Mouse (Mus musculus) embryonic facial prominence, embryonic 11.5 days (tissue): ENCODE results near the gene Mrfap1. TPM values are rescaled to one million over a fixed set of nuclear protein-coding genes. Genes with fewer than 3 reads are reported as not detected.

ENCODE experiments used
- ATAC-seq: fragments of 200-750 bp; cut with Nextera tagmentation; replicated peaks from 2 replicates; pipeline ENCODE4 v1.8.0; 2017; ENCODE audit warnings: low read depth; ENCODE audit not compliant: insufficient number of reproducible peaks, low FRiP score, low TSS enrichment
- DNase-seq: peaks from one replicate; pipeline ENCODE4 v3.0.0-alpha.2; 2015; ENCODE audit warnings: low spot score
- H3K27ac ChIP-seq: fragments of 300-500 bp; sonication (generic); replicated peaks from 2 replicates; pipeline ENCODE4 v1.5.1; 2014; ENCODE audit warnings: mild to moderate bottlenecking, low read depth, low read length, control low read depth
- H3K27me3 ChIP-seq: fragments of 300-500 bp; sonication (generic); 2 replicates; pipeline ENCODE4 v1.6.1; 2014; ENCODE audit warnings: mild to moderate bottlenecking, low read length, moderate library complexity, mixed read lengths; ENCODE audit not compliant: control insufficient read depth, insufficient read depth
- H3K36me3 ChIP-seq: fragments of 300-500 bp; sonication (generic); replicated peaks from 2 replicates; pipeline ENCODE4 v1.6.1; 2014; ENCODE audit warnings: low read depth, mild to moderate bottlenecking, low read length, moderate library complexity, mixed read lengths; ENCODE audit not compliant: control insufficient read depth, insufficient read depth
- H3K4me1 ChIP-seq: fragments of 300-500 bp; sonication (generic); 2 replicates; pipeline ENCODE4 v1.6.1; 2014; ENCODE audit warnings: low read length, mixed read lengths; ENCODE audit not compliant: control insufficient read depth, insufficient read depth
- H3K4me2 ChIP-seq: fragments of 300-500 bp; sonication (generic); 2 replicates; pipeline ENCODE4 v1.6.1; 2014; ENCODE audit warnings: low read depth, mild to moderate bottlenecking, control low read depth, low read length, moderate library complexity
- H3K4me3 ChIP-seq: fragments of 300-500 bp; sonication (generic); 2 replicates; pipeline ENCODE4 v1.5.1; 2014; ENCODE audit warnings: low read depth, low read length, control low read depth
- H3K9ac ChIP-seq: fragments of 300-500 bp; sonication (generic); replicated peaks from 2 replicates; pipeline ENCODE4 v1.6.1; 2014; ENCODE audit warnings: mild to moderate bottlenecking, control low read depth, low read length
- H3K9me3 ChIP-seq: fragments of 300-500 bp; sonication (generic); replicated peaks from 2 replicates; pipeline ENCODE4 v1.6.1; 2016; ENCODE audit warnings: mild to moderate bottlenecking, low read length, inconsistent platforms, mixed read lengths; ENCODE audit not compliant: control insufficient read depth
- WGBS: fragments of 180-500 bp; shearing (Covaris S2); extraction: QIAGEN DNeasy Blood & Tissue Kit; methylation state at CpG from one replicate; pipeline ENCODE4 v1.1.7; 2014; 5-methylcytosine and 5-hydroxymethylcytosine counted together
- polyA plus RNA-seq: library from polyadenylated mRNA; unstranded; fragments of >200 nt; fragmentation: Nextera tagmentation; extraction: Ambion mirVana; gene quantifications from 2 replicates; pipeline ENCODE4 v1.2.1, GENCODE M21; 2014

Mrfap1 gene
- polyA plus RNA-seq, 1 experiment from 2014 or later, result 796 TPM

GRCm38 (mm10) chr5:36757033-36757432 lies 39.5 kb downstream of the Mrfap1 start:
- H3K9me3 ChIP-seq, result no peaks in the 10 kb centered on the region
- no peak overlapping the region for H3K4me2 ChIP-seq
- no peaks in the 10 kb centered on the region for H3K27me3 ChIP-seq
- ATAC-seq, result no peak
- H3K36me3 ChIP-seq, result no peaks in the 10 kb centered on the region
- no peak overlapping the region for H3K27ac ChIP-seq
- peak; percentile 11 for DNase-seq
- WGBS, result 65% methylated on average over 5 of the region's 5 CpGs
- H3K9ac ChIP-seq, result no peak overlapping the region
- no peak overlapping the region for H3K4me3 ChIP-seq
- H3K4me1 ChIP-seq, result peaks cover 2% of the 10 kb centered on the region; the same call in 1 of the 2 replicates

- peaks cover 3% of the 10 kb centered on the region; the same call in 1 of the 2 replicates for H3K4me1 ChIP-seq
- no peaks in the 10 kb centered on the region for H3K9me3 ChIP-seq
- H3K9ac ChIP-seq, result no peak overlapping the region
- WGBS, result 73% methylated on average over 9 of the region's 9 CpGs
- ATAC-seq (no peak), DNase-seq (no peak)
- no peaks in the 10 kb centered on the region for H3K27me3 ChIP-seq
- H3K36me3 ChIP-seq, result no peaks in the 10 kb centered on the region
- no peak overlapping the region for H3K4me3 ChIP-seq
- H3K4me2 ChIP-seq, result no peak overlapping the region
- no peak overlapping the region for H3K27ac ChIP-seq
Measured at GRCm38 (mm10) chr5:36750119-36751078, 46.2 kb downstream of the Mrfap1 start.

GRCm38 (mm10) chr5:36748536-36749061 lies 48.0 kb downstream of the Mrfap1 start, which contains the start of gene Bloc1s4:
Gene Bloc1s4 (minus strand): TSS chr5:36748650.
- peak within 1 kb of the TSS; percentile 98 for H3K4me3 ChIP-seq
- ATAC-seq (peak; percentile 92), DNase-seq (peak; percentile 95)
- H3K4me2 ChIP-seq, result peak within 1 kb of the TSS; percentile 93
- H3K36me3 ChIP-seq, result no peaks in the 10 kb centered on the region
- H3K27ac ChIP-seq, result no peak within 1 kb of the TSS
- WGBS, result 4% methylated on average over 31 of the region's 31 CpGs
- H3K4me1 ChIP-seq, result peaks cover 3% of the 10 kb centered on the region; the same call in 1 of the 2 replicates
- H3K9ac ChIP-seq, result peak within 1 kb of the TSS; percentile 92
- H3K9me3 ChIP-seq, result no peaks in the 10 kb centered on the region
- H3K27me3 ChIP-seq, result no peaks in the 10 kb centered on the region

GRCm38 (mm10) chr5:36747794-36748535 lies 48.6 kb downstream of the Mrfap1 start:
- Histone ChIP-seq H3K27me3 (no peaks in the 10 kb centered on the region), H3K4me2 (peak overlapping the region; percentile 93), H3K9me3 (no peaks in the 10 kb centered on the region), H3K4me3 (peak overlapping the region; percentile 98), H3K4me1 (peaks cover 3% of the 10 kb centered on the region; the same call in 1 of the 2 replicates), H3K9ac (peak overlapping the region; percentile 92), H3K27ac (no peak overlapping the region), H3K36me3 (no peaks in the 10 kb centered on the region)
- WGBS, result 3% methylated on average over 70 of the region's 76 CpGs
- peak; percentile 3 for DNase-seq
- peak; percentile 23; the same call in 1 of the 2 replicates for ATAC-seq

- Histone ChIP-seq H3K36me3 (no peaks in the 10 kb centered on the region), H3K9me3 (no peaks in the 10 kb centered on the region), H3K27ac (no peak overlapping the region), H3K4me2 (no peak overlapping the region; the same call in 1 of the 2 replicates), H3K9ac (no peak overlapping the region), H3K27me3 (no peaks in the 10 kb centered on the region), H3K4me3 (peak overlapping the region; percentile 98; the same call in 1 of the 2 replicates), H3K4me1 (peaks cover 3% of the 10 kb centered on the region; the same call in 1 of the 2 replicates)
- DNase-seq (no peak), ATAC-seq (no peak)
- 80% methylated on average over 7 of the region's 7 CpGs for WGBS
Measured at GRCm38 (mm10) chr5:36747071-36747470, 49.5 kb downstream of the Mrfap1 start.

Other genes starting within 250 kb of the Mrfap1 start
- 40.1 and 42.7 TPM in 2 replicates for gene Tbc1d14, start 203.5 kb downstream of the Mrfap1 start, polyA plus RNA-seq
- 28.0 and 28.6 TPM in 2 replicates for gene D5Ertd579e, start 100.7 kb downstream of the Mrfap1 start, polyA plus RNA-seq
- 24.5 and 25.3 TPM in 2 replicates for gene Bloc1s4, start 48.1 kb downstream of the Mrfap1 start, polyA plus RNA-seq
- 7.7 and 9.1 TPM in 2 replicates for gene Man2b2, start 33.9 kb upstream of the Mrfap1 start, polyA plus RNA-seq
- 1.2 and 1.4 TPM in 2 replicates for gene Ppp2r2c, start 71.7 kb upstream of the Mrfap1 start, polyA plus RNA-seq
- gene Wfs1, start 192.4 kb upstream of the Mrfap1 start, polyA plus RNA-seq, result 5.9 and 6.4 TPM in 2 replicates